Mouse (Mus musculus) gastrocnemius, adult 18-20 months (tissue): ENCODE data around the gene Cbfa2t3. TPM values are rescaled to one million over a fixed set of nuclear protein-coding genes. Genes with fewer than 3 reads are reported as not detected.

ENCODE experiments used
- DNase-seq: peaks from one replicate; pipeline ENCODE4 v3.0.0; 2021; ENCODE audit warnings: low spot score
- total RNA-seq, 2 experiments: library from RNA; stranded (reverse); gene quantifications; 2 replicates each; pipeline ENCODE4 v1.2.3; 2021

Gene Cbfa2t3
- total RNA-seq, 2 experiments from 2014 or later = 16.1 to 25.9 TPM

DNA sequence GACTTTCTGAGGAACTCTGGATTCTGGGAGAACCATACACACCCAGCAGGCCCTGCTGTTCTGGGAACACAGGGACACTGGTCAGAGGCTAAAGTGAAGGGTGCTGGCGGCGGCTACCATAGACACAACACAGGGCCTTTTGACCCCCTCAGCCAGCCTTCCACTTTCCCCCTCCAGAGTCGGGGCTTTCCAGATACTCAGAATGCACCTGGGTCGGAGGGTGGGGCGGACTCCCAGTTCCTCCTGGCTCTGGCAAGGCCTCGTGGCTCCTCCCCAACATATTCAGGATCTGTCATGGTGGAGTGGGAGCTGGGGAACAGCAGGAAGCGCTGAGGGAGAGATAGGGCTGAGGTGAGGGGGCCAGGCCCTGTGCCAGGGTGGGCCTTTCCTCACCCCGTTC, 6.8 kb downstream of the Cbfa2t3 start:
- DNase-seq = no peak

DNA sequence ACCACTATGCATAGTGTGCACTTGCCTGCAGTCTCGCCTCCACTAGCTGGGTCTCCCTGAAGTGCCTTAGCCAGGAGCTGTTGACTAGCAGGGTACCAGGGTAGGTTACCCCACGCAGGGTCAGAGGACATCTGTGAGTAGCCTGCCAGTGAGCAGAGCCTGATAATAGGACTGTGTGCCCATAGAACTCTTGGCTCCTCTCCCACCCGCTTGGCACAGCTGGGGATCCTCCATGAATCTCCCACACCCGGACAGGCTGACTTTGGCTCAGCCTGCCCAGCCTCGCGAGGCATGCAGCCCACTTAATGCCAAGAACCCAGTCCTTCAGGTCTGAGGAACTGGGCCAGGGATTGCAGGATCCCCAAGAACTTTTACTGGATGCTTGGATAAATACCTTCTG, 7.9 kb downstream of the Cbfa2t3 start:
- DNase-seq = no peak

GRCm38 (mm10) chr8:122689315-122689714, 9.6 kb downstream of the Cbfa2t3 start:
- no peak for DNase-seq

DNA sequence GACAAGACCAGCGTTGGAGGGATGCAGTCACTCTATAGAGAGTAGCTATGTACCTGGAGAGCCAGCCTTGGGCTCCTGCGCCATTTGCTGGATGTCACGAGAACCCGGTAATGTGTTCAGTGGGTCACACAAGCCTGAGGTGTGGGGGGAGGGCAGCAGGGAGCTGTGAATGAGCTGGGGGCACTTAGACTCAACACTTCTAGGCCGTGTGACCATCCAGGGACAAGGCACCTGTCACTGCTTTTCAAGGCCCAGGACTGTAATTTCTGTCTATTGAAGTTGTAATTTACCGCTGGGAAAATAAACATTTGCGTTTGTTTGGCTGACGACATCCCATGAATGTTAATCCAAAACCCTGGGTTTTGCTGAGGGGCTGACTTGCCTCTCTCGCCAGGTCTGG, 12.0 kb downstream of the Cbfa2t3 start:
- no peak for DNase-seq

DNA sequence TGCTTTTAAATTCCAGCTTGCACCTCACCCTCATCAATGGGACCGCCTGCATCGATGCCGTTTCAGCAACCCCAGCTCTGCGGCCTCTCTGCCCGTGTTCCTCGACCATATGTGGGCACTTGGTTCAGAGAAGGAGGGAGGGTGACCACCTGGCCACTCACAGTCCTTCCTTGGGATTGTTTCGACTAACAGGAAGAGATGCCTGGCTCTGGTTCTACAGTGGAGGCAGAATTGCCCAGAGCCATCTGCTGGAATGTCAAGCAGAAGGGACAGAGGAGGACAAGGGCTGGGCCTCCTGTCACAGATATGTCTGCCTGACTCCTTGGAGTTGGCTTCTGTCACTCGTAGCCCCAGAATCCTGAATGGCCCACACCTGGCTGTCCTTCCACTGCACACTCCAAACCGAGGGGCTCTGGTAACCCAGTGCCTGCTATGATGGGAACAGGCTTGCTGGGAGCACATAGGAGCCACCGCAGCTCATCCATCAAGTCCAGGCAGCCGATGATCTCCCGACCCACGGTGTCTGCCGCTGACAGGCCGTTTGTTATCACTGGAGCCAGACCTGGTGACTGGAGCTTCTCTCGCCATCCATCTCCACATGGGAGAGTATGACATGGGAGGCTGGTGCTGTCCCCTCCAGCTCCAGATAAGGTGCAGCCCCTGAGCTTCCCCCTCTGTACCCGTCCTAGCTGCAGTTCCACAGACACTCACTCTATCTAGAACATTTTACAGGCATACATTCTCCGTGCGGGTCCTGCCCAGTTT, 13.6 kb downstream of the Cbfa2t3 start:
- no peak for DNase-seq

- DNase-seq = no peak
These were observed 16.1 kb downstream of the Cbfa2t3 start for GRCm38 (mm10) chr8:122682820-122683219.

GRCm38 (mm10) chr8:122680171-122680570, 18.7 kb downstream of the Cbfa2t3 start:
- no peak for DNase-seq

DNA sequence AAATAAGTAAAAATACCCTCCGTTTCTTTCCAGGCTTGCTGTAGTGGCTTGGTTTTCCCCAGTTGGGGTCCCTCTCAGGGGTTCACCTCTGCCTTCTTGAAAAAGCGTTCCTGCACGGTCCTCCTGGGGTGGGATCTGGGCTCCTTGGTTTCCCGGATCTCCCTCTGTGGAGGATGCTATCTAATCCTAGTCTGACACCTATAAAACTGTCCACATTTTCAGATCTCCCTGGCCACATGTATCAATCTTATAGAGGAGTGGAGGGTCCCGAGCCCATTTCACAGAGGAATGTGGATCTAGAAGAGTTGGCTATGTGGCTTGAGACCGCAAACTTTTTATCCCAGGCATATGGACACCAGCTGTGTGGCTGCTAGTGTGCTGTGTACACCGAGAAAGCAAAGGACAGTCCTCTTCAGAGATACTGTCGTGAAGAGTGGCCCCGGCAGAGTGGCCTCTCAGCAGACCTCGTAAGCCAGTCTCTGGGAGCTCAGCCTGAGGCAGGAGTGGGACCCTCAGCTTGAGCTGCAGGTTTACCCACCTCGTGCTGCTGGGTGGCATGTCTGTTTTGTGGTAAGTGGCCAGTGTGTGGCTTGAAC, 19.5 kb downstream of the Cbfa2t3 start:
- DNase-seq = no peak

DNA sequence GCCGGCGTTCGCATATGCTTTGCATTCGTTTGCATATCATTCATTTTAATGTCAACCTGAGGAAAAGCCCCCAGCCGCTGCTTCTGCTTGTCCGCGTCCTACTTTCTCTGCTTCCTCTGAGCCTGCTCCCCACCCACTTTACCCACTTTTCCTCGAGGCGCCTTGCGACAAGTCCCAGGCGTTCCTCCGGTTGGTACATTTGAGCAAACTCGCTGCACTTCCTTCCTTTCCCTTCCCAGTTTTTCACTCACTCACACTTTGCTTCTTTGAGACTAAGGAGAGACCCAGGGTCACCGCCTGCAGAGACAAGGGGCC, 20.1 kb downstream of the Cbfa2t3 start:
- DNase-seq = no peak

DNA sequence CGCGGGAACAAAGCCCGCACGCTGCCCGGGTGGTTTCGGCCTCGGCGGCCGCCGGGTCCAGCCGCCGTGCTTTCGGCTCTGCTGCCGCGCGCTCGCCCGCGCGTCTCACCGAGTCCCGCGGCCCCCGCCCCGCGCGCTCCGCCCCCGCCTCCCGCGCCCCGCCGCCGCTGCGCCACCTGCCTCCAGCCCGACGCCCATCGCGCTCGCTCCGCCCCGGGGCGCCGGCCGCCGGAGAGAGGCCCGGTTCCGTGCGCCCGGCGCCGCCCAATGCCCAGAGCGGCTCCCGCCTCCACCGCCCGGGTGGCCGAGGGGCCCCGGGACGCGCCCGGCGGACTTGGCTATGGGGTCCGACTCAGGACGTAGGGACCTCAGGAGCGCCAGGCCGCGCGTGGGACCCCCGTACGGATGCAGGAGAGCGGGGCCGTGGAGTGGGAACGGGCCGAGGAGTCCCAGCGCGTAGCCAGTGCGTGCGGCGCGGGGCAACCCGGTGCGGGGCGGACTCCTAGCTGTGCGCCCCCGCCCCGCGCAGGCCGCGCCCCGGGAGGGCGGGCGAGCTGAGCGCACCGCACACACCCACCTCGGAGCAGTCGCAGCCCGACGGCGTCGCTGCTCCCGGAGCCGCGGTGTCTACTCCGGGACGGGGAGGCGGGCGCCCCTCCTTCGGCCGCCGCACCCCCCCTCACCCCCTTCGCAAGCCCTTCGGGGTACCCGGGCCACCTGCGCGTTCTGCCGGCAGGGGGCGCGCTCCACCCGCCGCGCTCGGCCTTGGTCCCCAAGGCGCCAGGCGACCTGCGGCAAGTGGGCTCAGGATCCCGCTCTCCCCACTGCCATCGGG, 20.6 kb downstream of the Cbfa2t3 start:
- peak; percentile 73 for DNase-seq

GRCm38 (mm10) chr8:122677481-122678021, 21.4 kb downstream of the Cbfa2t3 start:
- DNase-seq = peak; percentile 27

GRCm38 (mm10) chr8:122676621-122677480, 22.1 kb downstream of the Cbfa2t3 start:
- DNase-seq = peak; percentile 70

GRCm38 (mm10) chr8:122675596-122676420, 23.1 kb downstream of the Cbfa2t3 start:
- DNase-seq = no peak

DNA sequence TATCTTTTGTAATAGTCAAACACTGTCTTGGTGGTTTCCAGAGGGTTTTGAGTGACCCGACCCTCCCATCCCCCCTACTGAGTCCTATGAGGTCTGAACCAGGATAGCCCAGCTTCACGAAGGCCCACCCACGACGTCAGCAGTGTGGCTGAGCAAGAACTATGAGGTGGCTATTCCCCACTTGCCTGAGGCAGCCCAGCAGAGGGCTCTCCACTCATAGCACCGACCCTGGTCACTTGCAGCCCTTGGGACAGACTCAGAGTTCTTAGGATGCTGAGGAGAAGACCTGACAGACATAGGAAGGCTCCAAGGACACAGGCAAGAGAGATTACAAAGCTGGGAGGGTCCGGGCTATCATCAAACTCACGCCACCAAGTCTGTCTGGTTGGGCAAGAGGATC, 23.9 kb downstream of the Cbfa2t3 start:
- no peak for DNase-seq

- DNase-seq = no peak
These were observed 24.9 kb downstream of the Cbfa2t3 start for GRCm38 (mm10) chr8:122673989-122674388.

DNA sequence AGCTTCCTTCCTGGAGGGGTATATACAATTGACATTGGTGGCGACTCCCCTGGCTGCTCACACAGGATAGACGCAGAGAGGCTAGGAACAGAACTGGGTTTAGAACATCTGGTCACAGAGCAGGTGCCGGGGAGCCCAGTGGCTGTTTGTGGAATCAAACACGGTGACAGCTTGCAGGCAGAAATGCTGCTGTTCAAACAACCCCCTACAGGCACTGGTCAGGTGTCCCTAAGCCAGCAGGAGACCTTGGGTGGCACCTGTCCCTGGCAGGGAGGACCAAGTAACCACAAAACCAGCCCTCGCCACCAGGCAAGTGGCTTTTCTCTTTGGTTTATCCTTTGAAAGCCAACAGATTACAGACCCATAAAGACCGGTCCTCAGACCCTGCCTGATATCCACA, 27.0 kb downstream of the Cbfa2t3 start:
- no peak for DNase-seq

DNA sequence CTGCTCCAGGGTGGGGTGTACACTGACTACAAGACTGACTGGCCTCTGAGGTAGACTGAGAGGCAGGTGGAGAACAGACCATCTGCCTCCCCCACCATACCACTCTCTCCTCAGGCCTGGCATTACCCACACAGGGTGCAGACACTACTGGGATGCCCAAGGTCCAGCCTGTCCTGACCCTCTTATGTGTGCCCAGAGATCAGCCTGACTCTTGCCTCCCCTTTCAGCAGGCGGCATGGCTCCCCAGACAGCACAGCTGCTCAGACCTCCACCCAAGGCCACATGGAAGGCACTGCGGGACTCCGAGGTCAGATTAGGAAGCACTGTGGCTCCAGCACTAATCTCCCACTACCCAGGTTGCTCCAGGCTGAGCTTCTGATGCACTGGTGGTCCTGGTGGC, 28.2 kb downstream of the Cbfa2t3 start:
- DNase-seq = no peak

DNA sequence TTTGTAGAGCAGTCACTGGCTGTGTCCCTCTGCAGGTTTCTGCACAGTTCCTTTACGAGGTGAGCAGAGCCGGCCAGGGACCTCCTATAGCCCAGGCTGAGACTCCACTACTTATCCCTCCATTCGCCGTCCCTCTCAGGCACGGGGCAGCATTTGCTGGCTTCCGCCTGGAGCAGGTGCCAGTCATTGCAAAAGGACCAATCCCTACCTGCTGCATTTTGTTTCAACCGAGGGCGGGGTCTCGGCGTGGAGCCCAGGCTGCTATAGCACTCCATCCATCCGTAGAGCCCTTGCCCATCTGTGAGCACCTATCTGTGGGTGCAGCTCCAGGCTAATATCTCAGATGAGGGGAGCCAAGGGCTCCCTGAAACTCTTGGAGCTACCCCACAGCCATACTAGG, 28.9 kb downstream of the Cbfa2t3 start:
- no peak for DNase-seq

DNA sequence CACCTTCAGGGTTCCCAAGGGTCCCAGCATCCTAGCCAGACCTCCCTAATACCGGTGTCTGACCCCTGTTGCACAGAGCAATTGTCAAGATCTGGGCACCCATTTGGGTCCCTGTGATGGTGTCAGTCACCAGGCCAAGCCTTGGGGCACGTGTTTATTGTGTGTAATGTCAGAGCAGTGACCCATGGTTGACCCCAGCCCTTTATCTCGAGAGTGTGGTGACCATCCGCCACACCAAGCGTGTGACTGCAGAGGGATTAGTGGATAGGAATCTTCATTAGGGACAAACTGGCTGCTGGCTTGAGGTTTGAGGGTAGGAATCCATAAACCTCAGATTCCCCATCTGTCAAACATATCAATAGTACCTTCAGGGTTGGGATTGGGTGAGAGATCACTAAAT, 29.5 kb downstream of the Cbfa2t3 start:
- no peak for DNase-seq

- DNase-seq = no peak
These were observed 31.1 kb downstream of the Cbfa2t3 start for GRCm38 (mm10) chr8:122667854-122668253.
